Mouse (Mus musculus): ENCODE measurements at regions not wholly inside any gene's neighbourhood (a gene's known extent, or its start where the extent isn't known, plus 50 kb on each side); places are given as distances from the start of the nearest gene placed in this dataset.
A peak's percentile ranks its signal among the peaks of the same experiment; 100 is the strongest.

DNA sequence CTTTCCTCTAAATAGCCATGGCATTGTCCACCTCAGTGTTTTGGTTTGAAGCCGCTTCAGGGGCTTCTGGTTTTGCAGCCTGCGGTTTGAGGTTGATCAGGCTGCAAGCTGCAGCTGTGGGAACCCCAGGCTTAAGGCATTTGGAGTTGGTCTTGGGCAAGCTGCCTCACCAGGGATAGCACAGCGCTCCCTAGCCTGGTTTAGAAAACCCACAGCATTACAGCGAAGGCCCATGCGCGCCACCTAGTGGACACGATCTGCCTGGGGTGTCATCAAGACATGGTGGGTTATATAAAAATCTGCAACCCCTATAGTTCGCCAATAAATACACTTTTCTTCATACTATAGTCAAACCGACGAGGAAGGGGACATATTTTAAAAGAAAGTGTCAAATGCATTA, 68.9 kb upstream of the Hnrnpa3 start (continued):
- TF ChIP-seq CTCF (IDR thresholded peaks at IDR 0.05 in 2 of 3, conservative IDR thresholded peaks at IDR 0.05 in 1 of 3; ENCODE audit: control insufficient read depth in 1 of 3, insufficient read depth in 1 of 3, low read depth in 2 of 3, low read length in 3 of 3, poor library complexity in 1 of 3, severe bottlenecking in 1 of 3) (peak; percentile 93 to 100 (median 99)), NRF1 (IDR thresholded peaks at IDR 0.05; ENCODE audit: insufficient read depth, low read depth, low read length, poor library complexity, severe bottlenecking) (no peak)

DNA sequence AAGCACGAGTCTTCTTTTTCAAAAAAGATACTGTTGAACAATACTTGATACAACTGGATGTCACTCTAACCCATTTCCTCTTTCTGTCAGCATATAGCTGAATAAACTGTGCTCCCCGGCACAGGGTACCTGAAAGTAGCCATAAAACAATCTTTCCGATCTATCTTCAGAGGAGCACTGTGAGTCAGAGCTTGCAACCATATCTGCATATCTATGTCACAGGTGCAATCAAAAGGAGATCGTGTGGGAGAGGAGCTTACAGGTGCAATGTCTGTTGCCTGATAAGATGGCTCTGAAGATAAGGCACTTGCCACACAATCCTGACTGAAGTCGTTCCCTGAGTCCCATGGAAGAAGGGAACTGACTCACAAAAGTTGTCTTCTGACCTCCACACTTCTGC, 58.5 kb upstream of the Hnrnpa3 start:
- no peaks in the 10 kb centered on the region for H3K79me2 ChIP-seq (ENCODE audit: control insufficient read depth, insufficient read depth, low read length, poor library complexity)
- TF ChIP-seq E2F4 (IDR thresholded peaks at IDR 0.05; ENCODE audit: borderline replicate concordance, low read depth, low read length) (no peak), ZKSCAN1 (IDR thresholded peaks at IDR 0.05; ENCODE audit: low read depth, low read length) (no peak), GATA1 (IDR thresholded peaks at IDR 0.05; ENCODE audit: low read depth, low read length) (peak; percentile 71)
- no peak overlapping the region for H3K4me3 ChIP-seq (ENCODE audit: control insufficient read depth in 1 of 2, insufficient read depth in 1 of 2, low read depth in 2 of 2, low read length in 2 of 2)
- H3K4me1 ChIP-seq (ENCODE audit: control insufficient read depth in 1 of 2, insufficient read depth in 2 of 2, low read length in 2 of 2) = no peaks in the 10 kb centered on the region
- H3K9ac ChIP-seq (ENCODE audit: control insufficient read depth, low read depth, low read length, poor library complexity, severe bottlenecking) = no peak overlapping the region
- H3K36me3 ChIP-seq (ENCODE audit: control insufficient read depth in 1 of 2, insufficient read depth in 2 of 2, low read length in 2 of 2) = no peaks in the 10 kb centered on the region
- DNase-seq (ENCODE audit: low read depth, low spot score) = peak; percentile 16
- no peak overlapping the region for H3K27ac ChIP-seq (ENCODE audit: control insufficient read depth, low read depth, low read length)
- no peaks in the 10 kb centered on the region for H3K9me3 ChIP-seq (replicated peaks; ENCODE audit: insufficient read depth, low read length)
- peaks cover 5 to 10% of the 10 kb centered on the region in 2 experiments for H3K27me3 ChIP-seq (ENCODE audit: control insufficient read depth in 1 of 2, insufficient read depth in 2 of 2, low read length in 2 of 2)

DNA sequence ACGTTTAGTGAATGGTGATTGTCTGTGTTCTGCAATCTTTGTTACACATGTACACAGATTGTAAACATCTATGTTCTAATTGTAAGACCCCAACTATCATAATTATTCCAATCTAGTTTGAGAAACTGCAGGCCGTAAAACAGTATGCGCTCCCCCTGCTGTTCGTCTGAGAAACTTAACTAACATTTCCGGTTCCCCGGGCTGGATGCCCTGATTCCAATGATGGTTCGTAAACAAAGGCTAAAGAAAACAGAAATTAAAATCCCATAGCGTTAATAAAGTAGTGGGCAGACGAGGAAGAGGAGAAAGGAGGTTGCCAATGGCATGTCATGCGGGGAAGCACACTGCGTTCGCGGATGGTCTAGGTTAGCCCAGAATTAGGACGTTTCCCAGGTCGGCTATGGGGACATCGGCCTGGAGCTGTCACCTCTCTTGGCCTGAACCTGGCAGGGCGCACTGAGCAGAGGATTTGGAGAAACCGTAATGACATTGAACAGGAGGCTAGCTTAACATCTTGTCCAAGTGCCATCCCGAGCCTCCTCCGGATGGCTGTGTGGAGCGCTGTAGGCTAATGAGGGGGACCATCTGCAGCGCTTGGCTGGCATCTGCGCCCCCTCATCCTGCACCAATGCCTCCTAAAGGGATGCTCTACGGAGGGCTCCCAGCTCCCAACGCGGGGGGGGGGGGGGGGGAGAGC, 55.7 kb upstream of the Hnrnpa3 start:
- DNase-seq (ENCODE audit: low read depth, low spot score) = peak; percentile 35
- TF ChIP-seq JUND (IDR thresholded peaks at IDR 0.05; ENCODE audit: low read depth, low read length) = no peak
- peak; percentile 37 for TF ChIP-seq SMC3 (IDR thresholded peaks at IDR 0.05; ENCODE audit: low read depth, low read length)
- TF ChIP-seq CTCF (IDR thresholded peaks at IDR 0.05 in 2 of 3, conservative IDR thresholded peaks at IDR 0.05 in 1 of 3; ENCODE audit: control insufficient read depth in 1 of 3, insufficient read depth in 1 of 3, low read depth in 2 of 3, low read length in 3 of 3, poor library complexity in 1 of 3, severe bottlenecking in 1 of 3) = peak in 2 of 3 experiments; percentile 14 to 48; a peak in 3 of 6 replicates
- Histone ChIP-seq H3K27ac (ENCODE audit: control insufficient read depth, low read depth, low read length) (no peak overlapping the region), H3K79me2 (ENCODE audit: control insufficient read depth, insufficient read depth, low read length, poor library complexity) (no peaks in the 10 kb centered on the region), H3K4me3 (ENCODE audit: control insufficient read depth in 1 of 2, insufficient read depth in 1 of 2, low read depth in 2 of 2, low read length in 2 of 2) (no peak overlapping the region), H3K36me3 (ENCODE audit: control insufficient read depth in 1 of 2, insufficient read depth in 2 of 2, low read length in 2 of 2) (no peaks in the 10 kb centered on the region), H3K27me3 (ENCODE audit: control insufficient read depth in 1 of 2, insufficient read depth in 2 of 2, low read length in 2 of 2) (peaks cover 4 to 7% of the 10 kb centered on the region in 2 experiments), H3K9ac (ENCODE audit: control insufficient read depth, low read depth, low read length, poor library complexity, severe bottlenecking) (no peak overlapping the region), H3K9me3 (replicated peaks; ENCODE audit: insufficient read depth, low read length) (no peaks in the 10 kb centered on the region), H3K4me1 (ENCODE audit: control insufficient read depth in 1 of 2, insufficient read depth in 2 of 2, low read length in 2 of 2) (no peaks in the 10 kb centered on the region)

DNA sequence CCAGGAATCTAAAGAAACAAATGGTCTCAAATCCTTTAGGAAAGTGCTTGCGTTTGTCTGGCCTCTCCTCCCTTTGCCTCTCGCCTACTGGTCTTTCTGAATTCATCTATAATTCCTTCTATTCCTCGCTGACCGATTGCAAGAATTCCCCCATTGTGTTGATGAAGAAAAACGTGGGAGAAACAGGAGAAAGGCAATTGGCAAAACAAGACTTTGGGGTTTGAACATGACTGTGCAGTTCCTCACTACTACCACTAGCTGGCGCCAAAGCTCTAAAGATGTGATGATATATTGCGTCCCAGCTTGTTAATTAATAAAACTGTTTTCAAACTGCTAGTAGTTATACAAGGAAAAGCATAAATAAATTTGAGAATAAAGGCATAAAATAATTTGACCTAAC, 53.4 kb upstream of the Hnrnpa3 start:
- no peak overlapping the region for H3K4me3 ChIP-seq (ENCODE audit: control insufficient read depth in 1 of 2, insufficient read depth in 1 of 2, low read depth in 2 of 2, low read length in 2 of 2)
- DNase-seq (ENCODE audit: low read depth, low spot score) = peak; percentile 72

More for the DNA sequence above, 53.4 kb upstream of the Hnrnpa3 start:
- peak; percentile 59; the same call in 1 of the 2 replicates for TF ChIP-seq ZNF384 (IDR thresholded peaks at IDR 0.05; ENCODE audit: low read depth, low read length)
- TF ChIP-seq MEF2A (IDR thresholded peaks at IDR 0.05; ENCODE audit: extremely low read depth, insufficient replicate concordance, low read depth, low read length, poor library complexity, severe bottlenecking) = no peak
- peak; percentile 99 for TF ChIP-seq ZC3H11A (IDR thresholded peaks at IDR 0.05; ENCODE audit: low read depth, low read length)
- TF ChIP-seq CTCF (IDR thresholded peaks at IDR 0.05 in 2 of 3, conservative IDR thresholded peaks at IDR 0.05 in 1 of 3; ENCODE audit: control insufficient read depth in 1 of 3, insufficient read depth in 1 of 3, low read depth in 2 of 3, low read length in 3 of 3, poor library complexity in 1 of 3, severe bottlenecking in 1 of 3) = peak; percentile 79 to 100 (median 98)
- peak; percentile 41; the same call in 1 of the 2 replicates for TF ChIP-seq SIN3A (IDR thresholded peaks at IDR 0.05; ENCODE audit: low read length)
- TF ChIP-seq MYC (IDR thresholded peaks at IDR 0.05; ENCODE audit: low read depth, low read length) = no peak
- 0 out of 2 replicates have a peak, but pooled peaks have one; percentile 14 for TF ChIP-seq TBP (IDR thresholded peaks at IDR 0.05; ENCODE audit: low read depth, low read length)
- TF ChIP-seq E2F4 (IDR thresholded peaks at IDR 0.05; ENCODE audit: borderline replicate concordance, low read depth, low read length) = no peak
- TF ChIP-seq SMC3 (IDR thresholded peaks at IDR 0.05; ENCODE audit: low read depth, low read length) = peak; percentile 97
- no peak for TF ChIP-seq GABPA (IDR thresholded peaks at IDR 0.05; ENCODE audit: low read depth, low read length)
- TF ChIP-seq NRF1 (IDR thresholded peaks at IDR 0.05; ENCODE audit: insufficient read depth, low read depth, low read length, poor library complexity, severe bottlenecking) = no peak
- peak; percentile 100 for TF ChIP-seq RAD21 (IDR thresholded peaks at IDR 0.05; ENCODE audit: low read depth, low read length)
- no peak for TF ChIP-seq MAX (IDR thresholded peaks at IDR 0.05; ENCODE audit: low read length)
- TF ChIP-seq ELF1 (IDR thresholded peaks at IDR 0.05; ENCODE audit: low read depth, low read length) = no peak
- Histone ChIP-seq H3K27me3 (ENCODE audit: control insufficient read depth in 1 of 2, insufficient read depth in 2 of 2, low read length in 2 of 2) (peaks cover 4 to 9% of the 10 kb centered on the region in 2 experiments), H3K9me3 (replicated peaks; ENCODE audit: insufficient read depth, low read length) (no peaks in the 10 kb centered on the region), H3K79me2 (ENCODE audit: control insufficient read depth, insufficient read depth, low read length, poor library complexity) (no peaks in the 10 kb centered on the region), H3K9ac (ENCODE audit: control insufficient read depth, low read depth, low read length, poor library complexity, severe bottlenecking) (no peak overlapping the region), H3K36me3 (ENCODE audit: control insufficient read depth in 1 of 2, insufficient read depth in 2 of 2, low read length in 2 of 2) (no peaks in the 10 kb centered on the region), H3K4me1 (ENCODE audit: control insufficient read depth in 1 of 2, insufficient read depth in 2 of 2, low read length in 2 of 2) (no peaks in the 10 kb centered on the region), H3K27ac (ENCODE audit: control insufficient read depth, low read depth, low read length) (no peak overlapping the region)

Data from MEL (cell line).